Mouse (Mus musculus): ENCODE measurements around the gene Sec1. TPM values are rescaled to one million over a fixed set of nuclear protein-coding genes. Genes with fewer than 3 reads are reported as not detected.

Gene Sec1
- 0.23 and 0.30 TPM in 2 replicates for polyA plus RNA-seq (2012; rRNA removed; ENCODE audit: low replicate concordance)

DNA sequence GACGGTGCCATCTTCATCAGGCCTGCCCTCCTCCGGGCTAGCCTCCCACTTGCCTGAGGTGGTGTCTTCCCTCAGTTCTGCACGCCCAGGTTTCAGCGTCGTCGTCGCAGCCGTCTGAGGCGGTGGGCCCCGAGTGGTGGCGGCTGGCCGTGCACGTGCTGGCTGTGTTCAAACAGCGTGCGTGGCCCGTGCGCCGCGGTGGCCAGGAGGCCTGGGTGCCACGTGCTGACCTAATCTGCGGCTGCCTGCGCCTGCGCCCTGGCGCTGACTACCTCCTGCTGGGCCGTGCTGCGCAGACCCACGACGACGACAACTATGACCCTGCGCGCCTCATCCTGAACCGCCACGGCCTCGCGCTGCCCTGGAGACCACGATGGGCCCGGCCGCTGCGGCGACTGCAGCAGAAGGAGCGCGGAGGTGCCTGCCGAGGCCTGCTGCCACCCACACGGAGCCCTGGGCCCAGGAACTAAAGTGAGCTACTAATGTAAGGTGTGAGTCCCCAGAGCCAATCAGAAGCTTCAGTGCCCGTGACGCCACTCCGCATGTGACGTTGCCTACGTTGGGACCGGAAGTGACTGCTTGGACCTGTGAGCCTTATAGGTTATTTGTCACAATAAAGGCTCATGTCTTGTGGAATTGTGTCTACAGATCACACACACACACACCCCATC lies at the start of gene Sec1:
Gene Sec1, minus strand, starts transcription at position 482 of the 671 bp plus-strand sequence.

DNA sequence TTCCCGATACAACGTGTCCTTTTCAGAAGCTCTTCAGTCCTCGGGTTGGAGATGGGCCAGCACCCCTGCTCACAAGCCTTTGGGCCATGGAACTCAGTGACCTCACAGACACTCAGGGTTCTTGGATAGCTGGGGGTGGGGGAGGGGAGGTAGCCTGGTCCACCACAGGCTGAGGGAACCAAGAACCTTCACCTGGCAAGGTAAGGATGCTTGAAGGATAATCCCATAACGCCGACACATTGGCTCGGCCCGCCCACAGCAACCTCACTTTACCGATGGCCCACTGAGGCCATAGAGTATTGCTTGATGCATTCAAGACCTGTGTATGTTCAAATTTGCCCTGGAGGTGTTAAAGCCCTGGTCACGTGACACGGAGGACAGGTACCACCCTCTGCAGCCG lies 31.5 kb upstream of the Sec1 start, which contains the start of gene Spaca4:
Gene Spaca4, minus strand, starts transcription at position 101 of the 400 bp plus-strand sequence.

DNA sequence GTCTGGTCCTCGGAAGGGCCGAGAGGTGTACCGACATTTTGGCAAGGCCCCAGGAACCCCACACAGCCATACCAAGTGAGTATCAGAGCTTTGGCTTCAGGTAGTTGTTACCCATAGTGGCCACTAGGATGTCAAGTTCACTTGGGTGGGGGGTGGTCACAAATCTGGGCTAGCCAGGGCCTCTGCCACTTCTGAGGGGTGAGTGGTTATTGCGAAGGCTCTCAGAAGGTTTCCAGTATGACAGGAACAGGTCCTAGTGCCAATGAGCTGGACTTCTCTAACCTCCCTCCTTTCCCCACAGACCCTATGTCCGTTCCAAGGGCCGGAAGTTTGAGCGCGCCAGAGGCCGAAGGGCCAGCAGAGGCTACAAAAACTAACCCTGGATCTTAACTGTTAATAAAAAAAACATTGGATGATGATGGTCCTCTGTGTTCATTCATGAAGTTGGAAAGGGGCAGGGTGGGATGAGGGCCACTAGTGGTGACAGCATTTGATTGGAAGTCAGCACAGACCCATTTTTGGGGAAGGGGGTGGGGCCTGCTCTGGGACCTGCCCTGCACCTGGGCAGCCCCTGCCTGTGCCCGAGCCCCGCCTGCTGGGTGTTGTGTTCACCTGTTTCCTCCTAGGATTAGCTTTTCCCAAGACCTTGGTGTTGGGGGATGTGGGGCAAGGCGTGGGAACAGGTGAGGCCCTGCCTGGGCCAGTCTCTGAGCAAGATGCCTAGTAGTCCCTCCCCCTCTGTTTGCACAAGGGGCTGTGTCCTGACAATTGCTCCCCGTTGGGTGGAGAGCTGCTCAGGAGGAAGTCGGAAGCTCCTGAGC lies 26.4 kb upstream of the Sec1 start, which contains the start of gene Fam83e:
Gene Fam83e, plus strand, starts transcription at position 800 of the 821 bp plus-strand sequence.

DNA sequence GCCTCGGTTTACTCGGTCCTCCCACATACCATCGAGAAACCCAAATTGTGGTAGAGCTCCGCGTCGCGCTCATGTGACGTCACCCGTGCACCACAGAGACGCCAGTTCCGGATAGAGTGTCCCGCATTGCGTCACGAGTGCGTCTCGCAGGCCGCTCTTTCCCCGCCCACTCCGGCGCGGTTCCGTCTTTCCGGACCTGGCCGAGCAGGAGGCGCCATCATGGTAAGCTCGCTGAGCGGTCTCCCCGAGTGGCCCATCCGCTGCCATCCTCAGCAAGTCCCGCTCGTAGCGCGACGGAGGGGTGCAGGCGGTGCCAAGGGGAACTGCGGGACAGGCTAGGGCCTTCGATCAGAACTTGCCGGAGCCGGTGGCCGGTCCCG lies 23.7 kb upstream of the Sec1 start, which contains the start of gene Sphk2:
Gene Sphk2, minus strand, starts transcription at position 85 of the 380 bp plus-strand sequence.

DNA sequence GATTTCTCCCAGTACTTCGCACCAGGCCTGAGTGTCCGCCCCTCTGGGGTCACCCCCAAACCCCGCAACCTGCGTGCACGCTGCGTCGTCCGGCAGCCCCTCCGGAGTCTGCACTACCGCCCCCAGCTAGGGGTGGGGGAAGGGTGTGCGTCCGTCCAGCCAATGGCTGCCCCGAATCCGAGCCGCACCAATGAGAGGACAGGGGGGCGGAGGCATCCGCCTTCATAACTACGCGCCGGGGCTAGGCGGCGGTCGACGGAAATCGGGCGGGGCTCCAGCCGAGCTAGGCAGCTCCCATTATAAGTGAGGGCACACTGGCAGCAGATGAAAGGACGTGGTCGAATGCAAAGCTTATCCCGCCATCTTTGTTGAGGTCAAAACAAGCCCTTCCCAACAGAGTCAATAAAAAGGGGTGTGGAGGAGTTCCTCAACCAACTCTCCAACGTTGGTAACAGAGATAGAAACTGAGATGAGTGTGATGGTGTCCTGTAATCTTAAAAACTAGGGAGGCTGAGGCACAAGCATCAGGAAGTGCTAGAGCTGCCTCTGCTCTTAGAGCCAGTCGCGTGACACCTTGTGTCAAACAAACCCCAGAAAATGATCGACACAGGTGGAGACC lies 21.0 kb upstream of the Sec1 start, which contains the start of gene Rpl18:
Gene Rpl18, plus strand, starts transcription at position 368 of the 619 bp plus-strand sequence.

DNA sequence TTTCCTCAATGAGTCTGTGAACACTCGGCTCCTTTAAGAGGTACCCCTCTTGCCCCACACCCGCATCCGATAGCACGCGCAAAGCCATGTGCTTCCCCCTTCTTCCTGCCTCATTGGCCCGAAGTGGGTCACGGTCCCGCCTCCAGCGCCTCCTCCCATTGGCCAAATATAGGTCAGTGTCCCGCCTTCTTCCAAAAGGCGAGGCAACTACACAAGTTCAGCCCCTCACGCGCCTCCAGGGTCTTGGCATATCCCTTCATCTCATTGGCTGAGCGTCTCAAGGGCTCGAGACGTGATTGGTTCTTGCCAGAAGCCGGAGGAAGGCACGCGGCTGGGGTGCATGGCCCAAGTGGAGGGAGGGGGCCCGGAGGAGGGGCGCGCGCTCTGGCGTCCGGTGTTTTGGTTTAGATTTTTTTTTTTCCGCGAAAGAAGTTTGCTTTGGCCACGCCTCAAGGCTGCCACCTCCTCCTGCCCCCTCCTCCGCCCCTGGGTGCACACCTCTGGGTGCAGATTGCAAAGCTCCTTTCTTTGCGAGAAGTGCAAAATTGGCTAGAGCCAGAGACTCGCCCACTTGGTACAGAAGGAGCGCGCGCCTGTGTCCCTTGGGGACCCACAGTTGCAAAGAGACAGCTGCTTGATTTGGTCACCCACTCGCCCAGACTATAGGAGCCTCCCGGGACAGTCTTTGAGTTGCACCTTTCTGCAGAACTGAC lies 10.7 kb upstream of the Sec1 start, which contains the start of gene Dbp:
Gene Dbp, plus strand, starts transcription at position 359 of the 713 bp plus-strand sequence.

DNA sequence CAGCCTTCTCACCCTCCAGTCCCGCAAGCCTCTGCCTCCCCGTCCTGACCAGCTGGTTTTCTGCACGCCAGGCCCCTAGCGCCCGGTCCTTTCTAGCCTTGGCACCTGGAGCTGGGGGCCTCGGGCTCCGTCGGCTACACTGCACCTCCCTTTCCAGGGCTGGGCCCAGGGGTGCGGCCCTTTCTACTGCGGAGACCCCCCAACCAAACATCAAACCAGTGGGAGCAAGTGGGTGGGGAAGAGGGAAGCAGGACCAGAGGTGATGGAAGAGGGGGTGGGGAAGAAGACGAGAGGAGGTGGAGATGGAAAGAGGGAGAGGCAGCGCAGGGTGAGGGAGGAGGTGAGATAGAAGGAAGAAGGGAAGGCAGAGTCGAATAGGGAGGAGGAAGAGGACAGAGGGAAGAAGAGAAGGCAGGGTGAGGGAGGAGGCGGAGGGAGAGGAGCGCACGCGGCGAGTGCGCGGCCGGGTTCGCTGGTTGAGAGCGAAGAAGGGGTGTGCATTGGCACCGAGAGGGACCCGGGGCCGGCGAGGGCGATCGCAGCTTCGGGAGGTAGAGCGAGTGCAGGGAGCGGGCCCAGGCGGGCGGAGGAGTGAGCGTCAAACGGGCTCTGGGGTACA lies 5.4 kb upstream of the Sec1 start, which contains the start of gene Car11:
Gene Car11, plus strand, starts transcription at position 321 of the 619 bp plus-strand sequence.

DNA sequence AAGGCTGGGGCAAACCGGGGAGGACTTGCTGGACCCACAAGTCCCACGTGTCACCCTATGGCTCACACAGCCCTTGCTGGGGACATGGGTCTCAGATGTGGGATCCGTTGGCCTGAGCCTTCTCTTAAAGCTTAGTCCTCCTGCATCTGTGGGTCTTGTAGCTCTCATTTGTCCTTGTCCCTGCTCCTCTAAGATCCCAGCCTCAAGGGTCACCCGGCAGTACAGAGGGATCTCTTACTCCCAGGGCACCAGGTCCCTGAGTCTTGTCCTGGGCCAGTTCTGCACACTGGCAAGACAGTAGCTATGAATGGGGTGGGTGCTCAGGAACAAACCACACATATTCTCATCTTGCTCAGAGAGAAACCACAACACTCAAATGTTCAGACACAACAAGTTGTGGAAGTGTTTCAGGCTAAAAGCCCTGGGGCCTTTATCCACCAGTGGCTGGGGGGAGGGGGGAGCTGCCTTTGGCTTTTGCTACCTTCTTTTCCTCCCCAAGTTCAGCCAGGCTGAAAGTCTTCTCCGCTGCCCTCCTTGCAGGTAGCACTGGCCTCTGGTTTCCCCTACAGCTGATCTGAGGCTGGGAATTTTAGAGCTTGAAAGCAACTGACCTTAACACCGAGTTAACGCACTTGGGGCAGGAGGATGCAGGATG lies 10.7 kb downstream of the Sec1 start, which contains the start of gene Ntn5:
Gene Ntn5, plus strand, starts transcription at position 627 of the 655 bp plus-strand sequence.

DNA sequence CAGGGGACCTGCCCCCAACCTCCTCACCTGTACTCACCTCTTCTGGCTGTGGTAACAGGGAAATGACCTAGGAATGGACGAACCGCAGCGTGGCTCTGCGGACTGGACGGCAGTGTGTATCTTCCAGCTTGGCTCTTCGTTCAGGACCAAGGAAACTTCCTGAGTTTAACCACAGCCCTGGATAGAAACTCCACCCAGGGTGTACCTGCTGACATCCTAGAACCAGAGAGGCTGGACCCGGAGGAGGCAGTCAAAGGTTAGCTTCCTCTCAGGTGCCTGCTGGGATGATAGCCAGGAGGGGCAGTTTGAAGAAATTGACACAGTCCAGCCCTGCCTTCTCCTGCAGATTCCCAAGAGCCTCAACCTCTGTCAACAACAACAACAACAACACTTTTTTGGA lies 28.0 kb downstream of the Sec1 start, which contains the start of gene Fut2:
Gene Fut2, minus strand, starts transcription at position 234 of the 400 bp plus-strand sequence.

DNA sequence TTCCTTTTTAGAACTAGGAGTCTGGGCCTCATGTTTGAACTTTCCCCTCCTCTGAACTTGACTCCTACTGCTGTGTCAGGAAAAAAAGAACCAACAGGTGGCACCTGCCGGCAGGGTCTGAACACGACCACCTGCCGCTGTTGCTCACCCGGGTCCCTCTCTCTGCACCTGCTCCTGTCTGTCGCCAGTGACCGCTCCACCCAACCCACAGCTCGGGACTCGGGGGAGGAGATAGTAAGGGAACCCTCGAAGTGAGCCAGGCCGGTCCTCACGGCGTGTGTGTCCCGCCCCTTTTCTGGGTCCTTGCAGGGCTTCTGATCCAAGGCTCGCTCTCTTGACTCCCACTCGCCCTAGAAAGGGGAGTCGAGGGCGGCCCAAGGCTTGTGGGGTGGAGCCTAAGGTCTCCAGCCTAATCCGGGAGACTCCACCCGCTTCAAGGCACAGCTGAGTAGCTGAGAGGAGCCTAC lies 54.6 kb downstream of the Sec1 start, which contains the start of gene Mamstr:
Gene Mamstr, plus strand, starts transcription at position 417 of the 467 bp plus-strand sequence.

Other genes starting within 250 kb of the Sec1 start
- gene Ftl1, start 234.5 kb downstream of the Sec1 start, polyA plus RNA-seq (2012; rRNA removed; ENCODE audit: low replicate concordance), result 2,999 and 3,958 TPM in 2 replicates
- 94.4 and 133 TPM in 2 replicates for gene Bax, start 227.5 kb downstream of the Sec1 start, polyA plus RNA-seq (2012; rRNA removed; ENCODE audit: low replicate concordance)
- gene Tulp2, start 212.5 kb downstream of the Sec1 start, polyA plus RNA-seq (2012; rRNA removed; ENCODE audit: low replicate concordance), result 0.20 and 0.76 TPM in 2 replicates
- gene Gm45808, start 207.6 kb downstream of the Sec1 start, polyA plus RNA-seq (2012; rRNA removed; ENCODE audit: low replicate concordance), result 5.0 and 20.5 TPM in 2 replicates
- 21.6 and 53.7 TPM in 2 replicates for gene Dhdh, start 205.6 kb downstream of the Sec1 start, polyA plus RNA-seq (2012; rRNA removed; ENCODE audit: low replicate concordance)
- gene Nucb1, start 184.0 kb downstream of the Sec1 start, polyA plus RNA-seq (2012; rRNA removed; ENCODE audit: low replicate concordance), result 427 and 466 TPM in 2 replicates
- gene Ppp1r15a, start 168.1 kb downstream of the Sec1 start, polyA plus RNA-seq (2012; rRNA removed; ENCODE audit: low replicate concordance), result 26.7 and 32.6 TPM in 2 replicates
- gene Plekha4, start 168.1 kb downstream of the Sec1 start, polyA plus RNA-seq (2012; rRNA removed; ENCODE audit: low replicate concordance), result 12.8 and 21.4 TPM in 2 replicates
- 3.1 and 7.0 TPM in 2 replicates for gene Hsd17b14, start 139.5 kb downstream of the Sec1 start, polyA plus RNA-seq (2012; rRNA removed; ENCODE audit: low replicate concordance)
- gene Bcat2, start 124.2 kb downstream of the Sec1 start, polyA plus RNA-seq (2012; rRNA removed; ENCODE audit: low replicate concordance), result 143 and 215 TPM in 2 replicates
- 0.78 and 1.8 TPM in 2 replicates for gene Fgf21, start 78.9 kb downstream of the Sec1 start, polyA plus RNA-seq (2012; rRNA removed; ENCODE audit: low replicate concordance)
- gene Fut1, start 77.1 kb downstream of the Sec1 start, polyA plus RNA-seq (2012; rRNA removed; ENCODE audit: low replicate concordance), result 0.07 and 0.24 TPM in 2 replicates
- 0.41 and 1.0 TPM in 2 replicates for gene Izumo1, start 72.6 kb downstream of the Sec1 start, polyA plus RNA-seq (2012; rRNA removed; ENCODE audit: low replicate concordance)
- gene Rasip1, start 66.9 kb downstream of the Sec1 start, polyA plus RNA-seq (2012; rRNA removed; ENCODE audit: low replicate concordance), result 38.6 and 65.4 TPM in 2 replicates
- gene Mamstr, start 54.4 kb downstream of the Sec1 start, polyA plus RNA-seq (2012; rRNA removed; ENCODE audit: low replicate concordance), result 7.2 and 11.2 TPM in 2 replicates
- 0.03 and 21.7 TPM in 2 replicates for gene Fut2, start 28.0 kb downstream of the Sec1 start, polyA plus RNA-seq (2012; rRNA removed; ENCODE audit: low replicate concordance)
- not detected in 2 replicates for gene Ntn5, start 10.4 kb downstream of the Sec1 start, polyA plus RNA-seq (2012; rRNA removed; ENCODE audit: low replicate concordance)
- gene Car11, start 5.4 kb upstream of the Sec1 start, polyA plus RNA-seq (2012; rRNA removed; ENCODE audit: low replicate concordance), result 17.8 and 42.8 TPM in 2 replicates
- gene Dbp, start 10.7 kb upstream of the Sec1 start, polyA plus RNA-seq (2012; rRNA removed; ENCODE audit: low replicate concordance), result 63.6 and 77.9 TPM in 2 replicates
- gene Rpl18, start 21.1 kb upstream of the Sec1 start, polyA plus RNA-seq (2012; rRNA removed; ENCODE audit: low replicate concordance), result 753 and 1,942 TPM in 2 replicates
- gene Sphk2, start 23.6 kb upstream of the Sec1 start, polyA plus RNA-seq (2012; rRNA removed; ENCODE audit: low replicate concordance), result 36.9 and 48.7 TPM in 2 replicates
- 0.42 and 0.51 TPM in 2 replicates for gene Fam83e, start 26.8 kb upstream of the Sec1 start, polyA plus RNA-seq (2012; rRNA removed; ENCODE audit: low replicate concordance)
- gene Spaca4, start 31.4 kb upstream of the Sec1 start, polyA plus RNA-seq (2012; rRNA removed; ENCODE audit: low replicate concordance), result not detected in 2 replicates
- gene Lmtk3, start 89.3 kb upstream of the Sec1 start, polyA plus RNA-seq (2012; rRNA removed; ENCODE audit: low replicate concordance), result 0.63 and 25.3 TPM in 2 replicates
- gene Sult2b1, start 90.3 kb upstream of the Sec1 start, polyA plus RNA-seq (2012; rRNA removed; ENCODE audit: low replicate concordance), result 0.23 and 2.8 TPM in 2 replicates
- gene Cyth2, start 120.2 kb upstream of the Sec1 start, polyA plus RNA-seq (2012; rRNA removed; ENCODE audit: low replicate concordance), result 51.8 and 57.9 TPM in 2 replicates
- gene Kcnj14, start 130.4 kb upstream of the Sec1 start, polyA plus RNA-seq (2012; rRNA removed; ENCODE audit: low replicate concordance), result 4.8 and 23.1 TPM in 2 replicates
- 14.7 and 32.7 TPM in 2 replicates for gene Grwd1, start 136.5 kb upstream of the Sec1 start, polyA plus RNA-seq (2012; rRNA removed; ENCODE audit: low replicate concordance)
- gene Kdelr1, start 178.4 kb upstream of the Sec1 start, polyA plus RNA-seq (2012; rRNA removed; ENCODE audit: low replicate concordance), result 371 and 393 TPM in 2 replicates
- 1.1 and 6.1 TPM in 2 replicates for gene Grin2d, start 184.0 kb upstream of the Sec1 start, polyA plus RNA-seq (2012; rRNA removed; ENCODE audit: low replicate concordance)
- 0.19 TPM in 1 of 2 replicates, not detected in the other for gene Syngr4, start 202.3 kb upstream of the Sec1 start, polyA plus RNA-seq (2012; rRNA removed; ENCODE audit: low replicate concordance)
- 85.1 and 137 TPM in 2 replicates for gene Tmem143, start 202.5 kb upstream of the Sec1 start, polyA plus RNA-seq (2012; rRNA removed; ENCODE audit: low replicate concordance)
- 179 and 360 TPM in 2 replicates for gene Emp3, start 227.0 kb upstream of the Sec1 start, polyA plus RNA-seq (2012; rRNA removed; ENCODE audit: low replicate concordance)
- gene Ccdc114, start 229.7 kb upstream of the Sec1 start, polyA plus RNA-seq (2012; rRNA removed; ENCODE audit: low replicate concordance), result 4.2 and 9.5 TPM in 2 replicates